1 mouse cellular context compared by ENCODE assay signal in the genomic region with DNA sequence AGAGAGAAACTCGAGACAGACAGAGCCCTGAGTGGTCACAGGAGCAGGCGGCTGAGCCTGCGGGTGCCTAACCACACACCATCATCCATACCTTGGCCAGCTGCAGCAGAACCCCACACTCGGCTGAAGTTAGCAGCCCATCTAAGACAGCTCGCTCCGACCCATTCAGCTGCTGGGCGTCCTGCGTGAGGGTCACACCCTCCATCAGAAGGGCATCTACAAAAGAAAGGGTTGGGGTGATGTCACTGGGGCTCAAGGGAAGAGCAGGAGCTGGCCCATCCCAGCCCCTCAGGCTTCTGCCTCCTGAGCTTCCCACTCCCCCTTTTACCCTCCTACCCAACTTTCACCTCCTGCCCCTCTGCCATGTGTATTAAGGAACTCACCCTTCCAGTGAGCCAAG.
TF ChIP-seq lines count a peak whose summit lies in the region.

No protein-coding gene starts in this region.

TF ChIP-seq in ES-E14, 5 proteins besides CTCF, POLR2A, EP300 and RAD21:
- TF ChIP-seq HCFC1 (IDR thresholded peaks at IDR 0.05; ENCODE audit: borderline replicate concordance, insufficient read depth, low read length) (no peak), ZC3H11A (IDR thresholded peaks at IDR 0.05; ENCODE audit: borderline replicate concordance, low read depth, low read length) (no peak), MAFK (IDR thresholded peaks at IDR 0.05; ENCODE audit: insufficient read depth, low read depth, low read length) (no peak), CHD2 (IDR thresholded peaks at IDR 0.05; ENCODE audit: low read depth, low read length) (no peak), ZNF384 (IDR thresholded peaks at IDR 0.05; ENCODE audit: low read depth, low read length) (no peak)
